Mouse (Mus musculus): ENCODE data around the gene Rheb. TPM values are rescaled to one million over a fixed set of nuclear protein-coding genes. Genes with fewer than 3 reads are reported as not detected.
"Not testable (repeated sequence)": the region's sequence is repeated elsewhere in the genome, so short reads cannot be mapped to it uniquely, and the experiment has no call there.

The Rheb gene
- polyA plus RNA-seq, 1 experiment from 2014 or later, result 215 TPM

DNA sequence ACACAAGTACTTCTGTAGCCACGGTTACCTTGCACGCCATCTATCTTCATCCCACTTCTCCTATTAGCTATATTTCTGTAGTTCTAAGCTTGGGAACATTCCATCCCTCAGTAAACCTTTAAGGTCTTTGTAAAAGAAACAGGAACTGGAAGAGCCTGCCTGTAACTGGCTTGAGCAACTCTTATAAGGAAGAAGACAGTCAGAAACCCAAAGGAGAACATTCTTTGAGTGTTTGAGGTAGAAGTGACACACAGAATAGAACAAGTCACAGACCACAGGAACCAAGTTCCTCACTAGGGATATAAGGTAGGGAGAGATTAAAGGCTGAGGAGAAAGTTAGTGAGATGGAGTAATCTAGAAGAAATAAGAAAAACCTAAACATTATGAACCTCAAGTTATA, 15.3 kb downstream of the Rheb start:
- WGBS, result 93% methylated on average over 2 of the region's 2 CpGs
- no peak for ATAC-seq (ENCODE audit: low FRiP score, low TSS enrichment)
- H3K4me1 ChIP-seq (ENCODE audit: control insufficient read depth, insufficient read depth, low read length), result peaks cover 23% of the 10 kb centered on the region
- H3K4me3 ChIP-seq (ENCODE audit: low read length), result no peak overlapping the region
- H3K27ac ChIP-seq (ENCODE audit: low read depth, low read length), result no peak overlapping the region
- H3K27me3 ChIP-seq (ENCODE audit: control insufficient read depth, insufficient read depth, low read length), result no peaks in the 10 kb centered on the region
- no peak overlapping the region for H3K4me2 ChIP-seq (replicated peaks; ENCODE audit: low read depth, low read length)
- H3K36me3 ChIP-seq (ENCODE audit: control insufficient read depth, insufficient read depth, low read length), result no peaks in the 10 kb centered on the region
- H3K9me3 ChIP-seq (ENCODE audit: control insufficient read depth, low read length), result no peaks in the 10 kb centered on the region
- H3K9ac ChIP-seq (ENCODE audit: low read depth, low read length), result no peak overlapping the region

GRCm38 (mm10) chr5:24826056-24826770, 16.2 kb downstream of the Rheb start:
- no peaks in the 10 kb centered on the region for H3K36me3 ChIP-seq (ENCODE audit: control insufficient read depth, insufficient read depth, low read length)
- H3K27ac ChIP-seq (ENCODE audit: low read depth, low read length), result no peak overlapping the region
- H3K4me3 ChIP-seq (ENCODE audit: low read length), result no peak overlapping the region
- no peak overlapping the region for H3K9ac ChIP-seq (ENCODE audit: low read depth, low read length)
- no peaks in the 10 kb centered on the region for H3K9me3 ChIP-seq (ENCODE audit: control insufficient read depth, low read length)
- no peaks in the 10 kb centered on the region for H3K27me3 ChIP-seq (ENCODE audit: control insufficient read depth, insufficient read depth, low read length)
- H3K4me2 ChIP-seq (replicated peaks; ENCODE audit: low read depth, low read length), result no peak overlapping the region
- peaks cover 29% of the 10 kb centered on the region for H3K4me1 ChIP-seq (ENCODE audit: control insufficient read depth, insufficient read depth, low read length)
- ATAC-seq (ENCODE audit: low FRiP score, low TSS enrichment), result peak; percentile 18; the same call in 1 of the 2 replicates
- WGBS, result 80% methylated on average over 9 of the region's 9 CpGs

DNA sequence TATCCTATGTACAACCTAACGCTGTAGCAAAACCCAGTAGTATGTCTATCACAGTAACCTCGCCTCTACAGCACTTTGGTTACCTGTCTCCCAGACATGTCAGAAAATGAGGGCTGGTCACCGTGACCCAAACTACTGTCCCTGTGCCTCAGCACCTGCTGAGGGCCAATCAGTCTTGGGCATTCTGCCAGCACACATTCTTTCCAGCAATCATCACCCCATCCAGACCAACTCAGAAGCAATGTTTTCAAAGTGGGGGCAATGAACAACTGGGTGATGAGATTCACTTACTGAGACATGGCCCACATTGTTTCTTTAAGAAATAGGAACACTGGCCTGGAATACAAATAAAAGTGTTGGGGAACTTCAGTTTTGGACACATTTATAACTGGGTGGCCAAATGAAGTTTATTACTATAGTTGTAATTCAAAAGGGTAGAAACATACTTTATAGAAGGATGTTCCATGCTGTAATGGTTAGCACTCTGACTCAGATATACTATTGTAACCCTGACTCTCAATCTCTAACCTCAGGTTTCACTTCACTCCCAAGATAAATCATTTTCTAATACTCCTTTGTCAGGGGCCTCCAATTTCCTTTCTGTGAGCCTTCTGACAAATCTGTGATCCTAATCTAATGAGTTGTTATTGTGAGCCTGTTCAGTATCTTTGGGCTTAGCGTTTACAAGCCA, 16.9 kb downstream of the Rheb start:
- Histone ChIP-seq H3K4me3 (ENCODE audit: low read length) (no peak overlapping the region), H3K27me3 (ENCODE audit: control insufficient read depth, insufficient read depth, low read length) (no peaks in the 10 kb centered on the region), H3K9me3 (ENCODE audit: control insufficient read depth, low read length) (no peaks in the 10 kb centered on the region), H3K27ac (ENCODE audit: low read depth, low read length) (no peak overlapping the region), H3K9ac (ENCODE audit: low read depth, low read length) (no peak overlapping the region), H3K36me3 (ENCODE audit: control insufficient read depth, insufficient read depth, low read length) (no peaks in the 10 kb centered on the region), H3K4me2 (replicated peaks; ENCODE audit: low read depth, low read length) (no peak overlapping the region), H3K4me1 (ENCODE audit: control insufficient read depth, insufficient read depth, low read length) (peaks cover 32% of the 10 kb centered on the region)
- WGBS, result 64% methylated on average over 4 of the region's 4 CpGs
- ATAC-seq (ENCODE audit: low FRiP score, low TSS enrichment), result no peak

GRCm38 (mm10) chr5:24823864-24824405, 18.5 kb downstream of the Rheb start:
- no peak for ATAC-seq (ENCODE audit: low FRiP score, low TSS enrichment)
- H3K4me3 ChIP-seq (ENCODE audit: low read length), result no peak overlapping the region
- H3K27me3 ChIP-seq (ENCODE audit: control insufficient read depth, insufficient read depth, low read length), result no peaks in the 10 kb centered on the region
- H3K36me3 ChIP-seq (ENCODE audit: control insufficient read depth, insufficient read depth, low read length), result no peaks in the 10 kb centered on the region
- H3K27ac ChIP-seq (ENCODE audit: low read depth, low read length), result no peak overlapping the region
- H3K4me2 ChIP-seq (replicated peaks; ENCODE audit: low read depth, low read length), result no peak overlapping the region
- WGBS, result 54% methylated on average over 6 of the region's 6 CpGs
- H3K9me3 ChIP-seq (ENCODE audit: control insufficient read depth, low read length), result no peaks in the 10 kb centered on the region
- H3K4me1 ChIP-seq (ENCODE audit: control insufficient read depth, insufficient read depth, low read length), result peaks cover 33% of the 10 kb centered on the region
- no peak overlapping the region for H3K9ac ChIP-seq (ENCODE audit: low read depth, low read length)

DNA sequence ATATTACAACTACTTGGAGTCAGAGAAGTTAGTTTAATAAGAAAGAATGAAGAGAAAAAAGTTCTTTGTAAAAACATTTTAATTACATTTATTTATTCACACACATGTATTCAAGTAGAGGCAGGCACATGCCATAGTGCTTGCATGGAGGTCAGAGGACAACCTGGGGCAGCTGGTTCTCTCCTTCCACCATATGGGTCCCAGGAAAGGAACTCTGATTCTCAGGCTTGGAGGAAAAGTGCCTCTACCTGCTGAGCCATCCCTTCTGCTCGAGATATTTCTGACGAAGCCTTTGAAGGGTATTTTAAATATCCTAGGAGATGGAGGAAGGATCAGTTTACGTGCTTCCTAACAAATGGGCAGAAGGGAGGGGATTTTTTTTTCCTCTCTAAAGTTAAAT, 19.6 kb downstream of the Rheb start:
- WGBS, result 56% methylated on average over 3 of the region's 3 CpGs
- no peak overlapping the region for H3K4me3 ChIP-seq (ENCODE audit: low read length)
- H3K36me3 ChIP-seq (ENCODE audit: control insufficient read depth, insufficient read depth, low read length), result no peaks in the 10 kb centered on the region
- H3K9ac ChIP-seq (ENCODE audit: low read depth, low read length), result no peak overlapping the region
- H3K27me3 ChIP-seq (ENCODE audit: control insufficient read depth, insufficient read depth, low read length), result no peaks in the 10 kb centered on the region
- ATAC-seq (ENCODE audit: low FRiP score, low TSS enrichment), result no peak
- no peaks in the 10 kb centered on the region for H3K9me3 ChIP-seq (ENCODE audit: control insufficient read depth, low read length)
- no peak overlapping the region for H3K27ac ChIP-seq (ENCODE audit: low read depth, low read length)
- H3K4me1 ChIP-seq (ENCODE audit: control insufficient read depth, insufficient read depth, low read length), result peaks cover 33% of the 10 kb centered on the region
- no peak overlapping the region for H3K4me2 ChIP-seq (replicated peaks; ENCODE audit: low read depth, low read length)

DNA sequence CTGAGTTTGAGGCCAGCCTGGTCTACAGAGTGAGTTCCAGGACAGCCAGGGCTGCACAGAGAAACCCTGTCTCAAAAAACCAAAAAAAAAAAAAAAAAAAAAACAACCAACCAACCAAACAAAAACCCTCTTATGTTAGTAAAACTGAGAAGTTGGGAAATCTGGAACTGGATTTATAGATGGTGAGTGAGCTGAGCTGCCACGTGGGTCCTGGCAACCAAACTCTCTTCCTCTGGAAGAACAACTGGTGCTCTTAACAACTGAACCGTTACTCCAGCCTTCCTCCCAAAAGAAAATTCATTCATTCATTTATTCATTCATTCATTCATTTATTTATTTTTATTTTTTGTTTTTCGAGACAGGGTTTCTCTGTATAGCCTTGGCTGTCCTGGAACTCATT, 20.2 kb downstream of the Rheb start:
- H3K4me2 ChIP-seq (replicated peaks; ENCODE audit: low read depth, low read length); H3K27ac ChIP-seq (ENCODE audit: low read depth, low read length); ATAC-seq (ENCODE audit: low FRiP score, low TSS enrichment); H3K9ac ChIP-seq (ENCODE audit: low read depth, low read length); H3K27me3 ChIP-seq (ENCODE audit: control insufficient read depth, insufficient read depth, low read length); H3K36me3 ChIP-seq (ENCODE audit: control insufficient read depth, insufficient read depth, low read length); H3K4me3 ChIP-seq (ENCODE audit: low read length); H3K9me3 ChIP-seq (ENCODE audit: control insufficient read depth, low read length): not testable (repeated sequence)
- WGBS, result 78% methylated on average over 3 of the region's 3 CpGs
- H3K4me1 ChIP-seq (ENCODE audit: control insufficient read depth, insufficient read depth, low read length), result peaks cover 29% of the 10 kb centered on the region

- Histone ChIP-seq H3K36me3 (ENCODE audit: control insufficient read depth, insufficient read depth, low read length) (peaks cover 12% of the 10 kb centered on the region), H3K27me3 (ENCODE audit: control insufficient read depth, insufficient read depth, low read length) (no peaks in the 10 kb centered on the region), H3K4me2 (replicated peaks; ENCODE audit: low read depth, low read length) (no peak overlapping the region), H3K9me3 (ENCODE audit: control insufficient read depth, low read length) (no peaks in the 10 kb centered on the region), H3K4me1 (ENCODE audit: control insufficient read depth, insufficient read depth, low read length) (peaks cover 29% of the 10 kb centered on the region), H3K4me3 (ENCODE audit: low read length) (no peak overlapping the region), H3K27ac (ENCODE audit: low read depth, low read length) (no peak overlapping the region), H3K9ac (ENCODE audit: low read depth, low read length) (no peak overlapping the region)
- 66% methylated on average over 3 of the region's 3 CpGs for WGBS
- no peak; the same call in 1 of the 2 replicates for ATAC-seq (ENCODE audit: low FRiP score, low TSS enrichment)
Observed at GRCm38 (mm10) chr5:24821403-24821841, 21.0 kb downstream of the Rheb start.

GRCm38 (mm10) chr5:24820627-24821026, 21.8 kb downstream of the Rheb start:
- H3K9me3 ChIP-seq (ENCODE audit: control insufficient read depth, low read length), result no peaks in the 10 kb centered on the region
- H3K4me2 ChIP-seq (replicated peaks; ENCODE audit: low read depth, low read length), result no peak overlapping the region
- H3K36me3 ChIP-seq (ENCODE audit: control insufficient read depth, insufficient read depth, low read length), result peaks cover 19% of the 10 kb centered on the region
- no peak overlapping the region for H3K27ac ChIP-seq (ENCODE audit: low read depth, low read length)
- WGBS, result 50% methylated on average over 5 of the region's 5 CpGs
- H3K4me3 ChIP-seq (ENCODE audit: low read length), result no peak overlapping the region
- no peak; the same call in 1 of the 2 replicates for ATAC-seq (ENCODE audit: low FRiP score, low TSS enrichment)
- H3K9ac ChIP-seq (ENCODE audit: low read depth, low read length), result no peak overlapping the region
- peaks cover 28% of the 10 kb centered on the region for H3K4me1 ChIP-seq (ENCODE audit: control insufficient read depth, insufficient read depth, low read length)
- no peaks in the 10 kb centered on the region for H3K27me3 ChIP-seq (ENCODE audit: control insufficient read depth, insufficient read depth, low read length)

DNA sequence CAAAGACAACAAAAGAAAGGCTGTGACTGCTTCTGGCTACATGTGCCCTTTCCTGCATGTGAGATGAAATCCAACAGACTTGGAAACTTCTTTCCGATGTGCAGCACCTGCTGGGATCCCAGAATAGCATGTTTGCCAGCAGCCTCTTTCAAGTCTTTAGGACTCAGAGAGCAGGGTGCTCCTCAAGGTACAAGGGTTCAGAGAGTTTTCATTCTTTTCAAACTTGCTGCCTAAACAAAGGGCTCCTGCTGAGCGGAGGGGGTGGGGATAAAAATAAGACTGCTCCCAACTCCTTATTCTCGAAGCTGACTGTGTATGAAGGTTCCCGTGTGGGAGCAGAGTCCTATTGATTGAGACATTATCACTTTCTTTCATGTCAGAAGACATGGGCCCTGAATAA, 25.2 kb downstream of the Rheb start:
- Histone ChIP-seq H3K4me3 (ENCODE audit: low read length) (no peak overlapping the region), H3K4me2 (replicated peaks; ENCODE audit: low read depth, low read length) (no peak overlapping the region), H3K27ac (ENCODE audit: low read depth, low read length) (no peak overlapping the region), H3K36me3 (ENCODE audit: control insufficient read depth, insufficient read depth, low read length) (peaks cover 36% of the 10 kb centered on the region), H3K9me3 (ENCODE audit: control insufficient read depth, low read length) (no peaks in the 10 kb centered on the region), H3K4me1 (ENCODE audit: control insufficient read depth, insufficient read depth, low read length) (peaks cover 10% of the 10 kb centered on the region), H3K9ac (ENCODE audit: low read depth, low read length) (no peak overlapping the region), H3K27me3 (ENCODE audit: control insufficient read depth, insufficient read depth, low read length) (no peaks in the 10 kb centered on the region)
- no peak for ATAC-seq (ENCODE audit: low FRiP score, low TSS enrichment)
- WGBS, result 86% methylated on average over 4 of the region's 4 CpGs

All from kidney, embryonic 14.5 days (tissue).